Mouse (Mus musculus) adrenal gland, adult 2 months (tissue): ENCODE results near the gene H2-Q10. TPM values are rescaled to one million over a fixed set of nuclear protein-coding genes. Genes with fewer than 3 reads are reported as not detected.
"Not testable (repeated sequence)": the region's sequence is repeated elsewhere in the genome, so short reads cannot be mapped to it uniquely, and the experiment has no call there.

Experiments used
- DNase-seq: peaks from one replicate; pipeline ENCODE4 v3.0.0; 2021
- long read RNA-seq: library from polyadenylated mRNA; stranded (forward); transcript quantifications from one replicate; pipeline ENCODE4 v2.0.0, GENCODE M21; 2021
- polyA plus RNA-seq: library from polyadenylated mRNA; depleted of rRNA; stranded (reverse); fragments of >200 nt; gene quantifications from 2 replicates; pipeline ENCODE4 v1.2.3, GENCODE M21; 2012; rRNA removed
- total RNA-seq, 2 experiments: library from RNA; stranded (reverse); gene quantifications; 2 replicates each; pipeline ENCODE4 v1.2.3; 2021

H2-Q10 gene
- total RNA-seq (10 to 100 TPM in 1 of 2 experiments, 1 to 10 TPM in 1; 3.0 to 11.9 TPM), polyA plus RNA-seq (37.5 and 46.4 TPM in 2 replicates)
- long read RNA-seq, transcript H2-Q10-201 (7 exons, 1,473 nt) = major isoform, 5 of 6 reads
- long read RNA-seq, partial matches to known transcripts = 0 of 6 reads
- long read RNA-seq, other reads (novel, unspliced or antisense) = 1 of 6 reads

DNA sequence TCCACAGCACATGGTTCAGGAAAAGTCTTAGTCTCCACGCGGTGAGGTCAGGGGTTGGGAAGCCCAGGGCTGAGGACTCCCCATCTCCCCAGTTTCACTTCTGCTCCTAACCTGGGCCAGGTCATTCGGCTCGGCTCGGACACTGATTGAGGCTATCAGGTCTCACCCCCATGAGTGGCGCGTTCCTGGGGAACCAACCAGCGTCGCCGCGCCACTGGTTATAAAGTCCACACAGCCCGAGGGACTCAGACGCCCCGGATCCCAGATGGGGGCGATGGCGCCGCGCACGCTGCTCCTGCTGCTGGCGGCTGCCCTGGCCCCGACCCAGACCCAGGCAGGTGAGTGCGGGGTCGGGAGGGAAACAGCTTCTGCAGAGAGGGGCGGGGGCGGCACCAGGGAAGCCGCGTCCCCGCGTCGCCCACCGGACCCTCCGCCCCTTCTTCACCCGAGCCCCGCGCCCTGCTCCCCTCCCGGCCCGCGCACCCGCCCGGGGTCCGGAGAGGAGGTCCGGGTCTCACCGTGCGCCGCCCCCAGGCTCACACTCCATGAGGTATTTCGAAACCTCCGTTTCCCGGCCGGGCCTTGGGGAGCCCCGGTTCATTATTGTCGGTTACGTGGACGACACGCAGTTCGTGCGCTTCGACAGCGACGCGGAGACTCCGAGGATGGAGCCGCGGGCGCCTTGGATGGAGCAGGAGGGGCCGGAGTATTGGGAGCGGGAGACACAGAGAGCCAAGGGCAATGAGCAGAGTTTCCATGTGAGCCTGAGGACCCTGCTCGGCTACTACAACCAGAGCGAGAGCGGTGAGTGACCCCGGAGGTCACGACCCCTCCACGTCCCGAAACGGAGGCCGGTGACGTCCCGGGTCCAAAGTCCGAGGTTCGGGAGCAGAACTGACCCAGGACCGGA is at the start of gene H2-Q10:
H2-Q10 (plus strand) TSS at position 248 of the 910 bp plus-strand sequence.
- peak; percentile 24 for DNase-seq

DNA sequence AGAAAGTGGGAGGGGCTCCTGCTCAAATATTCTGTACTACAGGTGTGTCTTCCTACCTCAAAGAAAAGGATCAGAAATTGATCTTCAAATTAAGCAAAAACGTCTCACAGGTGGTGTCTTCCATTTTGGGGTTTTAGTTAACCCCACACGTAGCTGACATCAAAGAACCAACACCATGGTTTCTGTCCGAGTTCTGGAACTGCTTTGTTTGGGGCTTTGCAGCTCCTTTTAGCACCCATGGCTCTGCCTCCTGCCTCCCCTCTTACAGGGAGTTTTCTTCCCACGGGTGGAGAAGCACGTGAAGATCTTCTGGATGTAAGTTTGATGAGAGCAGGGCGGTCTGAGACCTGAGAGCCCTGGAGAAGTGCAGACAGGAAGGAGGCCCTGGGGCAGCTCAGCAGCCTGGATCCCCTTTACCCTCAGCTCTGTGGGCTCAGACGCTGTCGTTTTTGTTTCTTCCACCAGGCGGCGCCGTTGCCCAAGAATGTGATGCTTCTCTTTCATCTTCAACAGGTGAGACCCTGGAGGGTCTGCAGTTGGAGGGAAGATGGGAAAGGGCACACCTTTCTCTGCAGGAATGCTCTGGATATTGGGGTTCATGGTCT is 49.6 kb upstream of the H2-Q10 start:
- peak; percentile 20 for DNase-seq

DNA sequence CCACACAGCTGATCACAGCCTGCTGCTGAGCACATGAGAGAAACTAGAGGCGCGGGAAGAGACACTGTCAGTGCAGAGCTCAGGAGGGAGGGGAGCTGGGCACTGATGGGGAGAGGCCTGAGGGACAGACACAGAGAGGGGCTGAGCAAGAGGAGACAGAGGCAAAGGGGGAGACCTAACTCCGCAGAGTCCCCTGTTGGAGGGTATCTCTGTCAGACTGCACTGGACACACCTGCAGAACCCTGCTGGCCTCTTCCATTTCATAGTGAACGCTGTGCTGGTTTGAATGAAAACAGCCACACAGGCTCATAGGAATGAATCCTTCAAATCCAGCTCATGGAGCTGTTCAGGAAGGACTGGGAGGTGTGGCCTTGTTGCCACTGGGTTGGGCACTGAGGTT is 48.6 kb upstream of the H2-Q10 start:
- not testable (repeated sequence) for DNase-seq

DNA sequence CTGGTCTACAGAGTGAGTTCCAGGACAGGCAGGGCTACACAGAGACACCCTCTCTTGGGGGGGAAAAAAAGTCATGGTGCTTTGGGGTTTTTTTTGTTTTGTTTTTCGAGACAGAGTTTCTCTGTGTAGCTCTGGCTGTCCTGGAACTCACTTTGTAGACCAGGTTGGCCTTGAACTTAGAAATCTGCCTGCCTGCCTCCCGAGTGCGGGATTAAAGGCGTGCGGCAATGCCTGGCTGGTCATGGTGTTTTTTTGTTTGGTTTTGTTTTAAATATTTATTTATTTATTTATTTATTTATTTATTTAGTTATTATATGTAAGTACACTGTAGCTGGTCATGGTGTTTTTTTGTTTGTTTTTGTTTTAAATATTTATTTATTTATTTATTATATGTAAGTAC is 47.5 kb upstream of the H2-Q10 start:
- not testable (repeated sequence) for DNase-seq

DNA sequence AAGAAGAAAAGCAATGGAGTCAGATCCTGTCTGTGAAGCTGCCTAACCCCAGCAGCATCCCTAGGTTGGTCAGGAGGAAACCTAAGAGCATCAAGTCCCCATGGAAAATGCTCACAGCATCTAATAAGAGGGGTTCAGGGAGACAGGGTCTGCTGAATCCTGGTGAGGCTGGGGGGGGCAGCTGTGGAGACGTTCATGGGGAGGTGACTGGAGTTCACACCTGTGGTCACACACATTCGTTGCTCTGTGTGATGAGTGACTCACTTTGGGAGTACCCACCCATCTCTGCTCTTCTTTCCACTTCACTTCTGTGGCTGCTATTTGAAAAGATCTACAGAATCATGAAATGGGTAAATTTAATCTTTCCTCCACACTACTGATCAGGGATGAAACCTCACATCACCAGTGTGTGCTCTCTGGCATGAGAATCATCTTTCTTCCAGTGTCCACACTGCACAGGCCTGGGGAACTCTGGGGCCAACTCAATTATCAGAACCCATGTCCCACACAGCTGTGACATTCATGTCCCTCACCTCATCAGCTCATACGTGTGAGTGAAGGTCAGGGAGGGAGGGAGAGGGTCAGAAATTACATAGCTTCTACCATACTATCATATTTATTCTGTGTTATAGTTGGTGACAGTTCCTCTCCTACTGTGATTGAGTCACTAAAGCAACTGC is 46.6 kb upstream of the H2-Q10 start:
- not testable (repeated sequence) for DNase-seq

DNA sequence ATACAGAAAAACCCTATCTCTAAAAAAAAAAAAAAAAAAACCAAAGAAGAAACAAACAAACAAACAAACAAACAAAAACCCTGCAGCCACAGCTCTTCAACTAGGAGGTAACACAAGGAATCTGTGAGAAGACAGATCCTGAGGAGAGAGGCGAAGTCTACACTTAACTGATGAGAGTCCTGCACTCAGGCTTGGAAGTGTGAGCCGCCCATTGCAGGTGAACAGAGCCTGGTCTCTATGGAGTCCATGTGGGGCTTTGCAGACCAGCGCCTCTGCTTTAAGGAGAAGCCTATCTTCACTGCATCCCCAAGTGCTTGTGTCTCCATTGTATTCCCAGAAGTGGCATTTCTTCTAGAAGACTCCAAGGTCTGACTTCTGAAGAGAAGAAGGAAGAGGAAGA is 45.8 kb upstream of the H2-Q10 start:
- DNase-seq = not testable (repeated sequence)

DNA sequence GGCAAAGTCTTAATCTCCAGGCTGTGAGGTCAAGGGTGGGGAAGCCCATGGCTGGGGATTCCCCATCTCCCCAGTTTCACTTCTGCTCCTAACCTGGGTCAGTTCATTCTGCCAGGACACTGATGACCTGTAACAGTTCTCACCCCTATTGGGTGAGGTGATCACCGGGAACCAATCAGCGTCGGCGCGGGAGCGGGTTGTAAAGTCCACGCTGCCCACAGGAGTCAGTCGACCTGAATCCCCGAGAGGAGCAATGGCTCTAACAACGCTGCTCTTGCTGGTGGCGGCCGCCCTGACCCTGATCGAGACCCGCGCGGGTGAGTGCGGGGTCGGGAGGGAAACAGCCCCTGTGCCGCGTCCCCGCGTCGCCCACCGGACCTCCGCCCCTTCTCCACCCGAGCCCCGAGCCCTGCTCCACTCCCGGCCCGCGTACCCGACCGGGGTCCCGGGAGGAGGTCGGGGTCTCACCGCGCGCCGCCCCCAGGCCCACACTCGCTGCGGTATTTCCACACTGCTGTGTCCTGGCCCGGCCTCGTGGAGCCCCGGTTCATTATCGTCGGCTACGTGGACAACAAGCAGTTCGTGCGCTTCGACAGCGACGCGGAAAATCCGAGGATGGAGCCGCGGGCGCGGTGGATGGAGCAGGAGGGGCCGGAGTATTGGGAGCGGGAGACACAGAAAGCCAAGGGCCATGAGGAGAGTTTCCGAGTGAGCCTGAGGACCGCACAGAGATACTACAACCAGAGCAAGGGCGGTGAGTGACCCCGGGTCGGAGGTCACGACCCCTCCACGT is 45.1 kb upstream of the H2-Q10 start, which contains the start of gene H2-Q6:
H2-Q6 (plus strand) TSS at position 227 of the 793 bp plus-strand sequence.
- peak; percentile 81 for DNase-seq

DNA sequence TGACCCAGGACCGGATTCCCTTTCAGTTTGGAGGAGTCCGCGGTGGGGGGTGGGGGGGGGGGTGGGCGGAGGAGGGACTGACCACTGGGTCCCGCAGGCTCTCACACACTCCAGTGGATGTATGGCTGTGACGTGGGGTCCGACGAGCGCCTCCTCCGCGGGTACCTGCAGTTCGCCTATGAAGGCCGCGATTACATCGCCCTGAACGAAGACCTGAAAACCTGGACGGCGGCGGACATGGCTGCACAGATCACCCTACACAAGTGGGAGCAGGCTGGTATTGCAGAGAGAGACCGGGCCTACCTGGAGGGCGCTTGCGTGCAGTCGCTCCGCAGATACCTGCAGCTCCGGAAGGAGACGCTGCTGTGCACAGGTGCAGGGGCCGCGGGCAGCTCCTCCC is 44.4 kb upstream of the H2-Q10 start:
- DNase-seq = not testable (repeated sequence)

DNA sequence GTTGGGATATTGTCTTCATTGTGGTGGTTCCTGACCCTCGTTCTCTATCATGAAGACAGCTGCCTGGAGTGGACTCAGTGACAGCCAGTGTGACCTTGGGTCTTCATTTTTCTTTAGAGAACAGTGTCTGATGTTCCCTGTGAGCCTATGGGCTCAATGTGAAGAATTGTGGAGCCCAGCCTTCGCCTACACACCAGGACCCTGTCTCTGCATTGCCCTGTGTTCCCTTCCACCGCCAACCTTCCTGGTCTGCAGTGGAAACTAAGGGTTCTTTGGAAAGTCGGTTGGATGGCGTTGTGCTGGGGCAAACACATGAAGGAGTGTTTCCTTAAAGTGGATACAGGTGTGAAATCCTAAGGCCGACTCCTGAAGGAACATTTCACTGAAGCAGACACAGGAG is 41.0 kb upstream of the H2-Q10 start:
- DNase-seq = not testable (repeated sequence)

DNA sequence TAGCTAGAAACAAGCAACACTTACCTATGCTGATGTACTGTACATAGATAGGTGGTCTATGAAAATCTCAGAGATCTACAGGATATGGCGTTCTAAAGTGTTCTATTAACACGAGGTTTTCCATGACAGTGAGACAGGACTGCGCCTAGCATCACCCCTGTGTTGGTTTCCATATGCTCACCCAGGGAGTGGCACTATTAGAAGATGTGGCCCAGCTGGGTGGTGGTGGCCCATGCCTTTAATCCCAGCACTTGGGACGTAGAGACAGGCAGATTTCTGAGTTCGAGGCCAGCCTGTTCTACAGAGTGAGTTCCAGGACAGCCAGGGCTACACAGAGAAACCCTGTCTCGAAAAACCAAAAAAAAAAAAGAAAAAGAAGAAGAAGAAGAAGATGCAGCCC is 39.2 kb upstream of the H2-Q10 start:
- DNase-seq = not testable (repeated sequence)

DNA sequence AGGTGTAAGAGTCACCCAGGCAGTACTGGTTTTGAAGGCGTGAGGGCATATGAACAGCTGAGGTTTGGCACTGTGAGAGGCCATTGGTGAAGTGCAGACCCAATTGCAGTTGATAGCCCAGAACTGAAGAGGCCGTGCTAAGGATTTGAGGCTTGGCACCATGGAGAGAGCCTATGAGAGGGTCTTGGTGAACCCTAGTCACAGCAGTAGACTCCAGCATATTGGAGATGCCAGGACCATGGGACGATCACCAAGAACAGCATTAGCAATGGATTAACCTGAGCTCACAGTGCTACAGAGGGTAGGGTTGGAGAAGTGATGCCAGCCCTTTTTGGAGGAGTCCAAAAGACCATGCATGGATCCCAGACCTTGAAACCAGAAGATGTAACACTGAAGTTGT is 37.7 kb upstream of the H2-Q10 start:
- not testable (repeated sequence) for DNase-seq

DNA sequence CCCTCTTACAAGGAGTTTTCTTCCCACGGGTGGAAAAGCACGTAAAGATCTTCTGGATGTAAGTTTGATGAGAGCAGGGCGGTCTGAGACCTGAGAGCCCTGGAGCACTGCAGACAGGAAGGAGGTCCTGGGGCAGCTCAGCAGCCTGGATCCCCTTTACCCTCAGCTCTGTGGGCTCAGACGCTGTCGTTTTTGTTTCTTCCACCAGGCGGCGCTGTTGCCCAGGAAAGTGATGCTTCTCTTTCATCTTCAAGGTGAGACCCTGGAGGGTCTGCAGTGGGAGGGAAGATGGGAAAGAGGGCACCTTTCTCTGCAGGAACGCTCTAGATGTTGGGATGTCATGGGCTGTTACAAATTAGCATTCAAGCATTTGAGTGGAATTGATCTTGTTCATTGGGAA is 35.1 kb upstream of the H2-Q10 start:
- not testable (repeated sequence) for DNase-seq

DNA sequence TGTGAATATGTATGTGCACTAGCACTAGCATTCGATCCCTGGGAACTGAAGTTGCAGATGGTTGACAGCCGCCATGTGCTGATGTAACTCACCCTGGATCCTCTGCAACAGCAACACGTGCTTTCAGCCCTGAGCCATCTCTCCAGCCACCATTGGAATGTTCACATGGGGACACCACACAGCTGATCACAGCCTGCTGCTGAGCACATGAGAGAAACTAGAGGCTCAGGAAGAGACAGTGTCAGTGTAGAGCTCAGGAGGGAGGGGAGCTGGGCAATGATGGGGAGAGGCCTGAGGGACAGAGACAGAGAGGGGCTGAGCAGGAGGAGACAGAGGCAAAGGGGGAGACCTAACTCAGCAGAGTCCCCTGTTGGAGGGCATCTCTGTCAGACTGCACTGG is 34.3 kb upstream of the H2-Q10 start:
- DNase-seq = not testable (repeated sequence)

DNA sequence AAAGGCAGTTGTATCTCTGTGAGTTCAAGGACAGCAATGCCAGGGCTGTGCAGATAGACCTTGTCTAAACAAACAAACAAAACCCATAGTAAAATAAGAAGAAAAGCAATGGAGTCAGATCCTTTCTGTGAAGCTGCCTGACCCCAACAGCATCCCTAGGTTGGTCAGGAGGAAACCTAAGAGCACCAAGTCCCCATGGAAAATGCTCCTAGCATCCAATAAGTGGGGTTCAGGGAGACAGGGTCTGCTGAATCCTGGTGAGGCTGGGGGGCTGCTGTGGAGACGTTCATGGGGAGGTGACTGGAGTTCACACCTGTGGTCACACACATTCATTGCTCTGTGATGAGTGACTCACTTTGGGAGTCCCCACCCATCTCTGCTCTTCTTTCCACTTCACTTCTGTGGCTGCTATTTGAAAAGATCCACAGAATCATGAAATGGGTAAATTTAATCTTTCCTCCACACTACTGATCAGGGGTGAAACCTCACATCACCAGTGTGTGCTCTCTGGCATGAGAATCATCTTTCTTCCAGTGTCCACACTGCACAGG is 32.4 kb upstream of the H2-Q10 start:
- DNase-seq = not testable (repeated sequence)

DNA sequence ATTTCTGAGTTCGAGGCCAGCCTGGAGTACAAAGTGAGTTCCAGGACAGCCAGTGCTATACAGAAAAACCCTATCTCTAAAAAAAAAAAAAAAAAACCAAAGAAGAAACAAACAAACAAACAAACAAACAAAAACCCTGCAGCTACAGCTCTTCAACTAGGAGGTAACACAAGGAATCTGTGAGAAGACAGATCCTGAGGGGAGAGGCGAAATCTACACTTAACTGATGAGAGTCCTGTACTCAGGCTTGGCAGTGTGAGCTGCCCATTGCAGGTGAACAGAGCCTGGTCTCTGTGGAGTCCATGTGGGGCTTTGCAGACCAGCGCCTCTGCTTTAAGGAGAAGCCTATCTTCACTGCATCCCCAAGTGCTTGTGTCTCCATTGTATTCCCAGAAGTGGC is 31.5 kb upstream of the H2-Q10 start:
- DNase-seq = not testable (repeated sequence)

DNA sequence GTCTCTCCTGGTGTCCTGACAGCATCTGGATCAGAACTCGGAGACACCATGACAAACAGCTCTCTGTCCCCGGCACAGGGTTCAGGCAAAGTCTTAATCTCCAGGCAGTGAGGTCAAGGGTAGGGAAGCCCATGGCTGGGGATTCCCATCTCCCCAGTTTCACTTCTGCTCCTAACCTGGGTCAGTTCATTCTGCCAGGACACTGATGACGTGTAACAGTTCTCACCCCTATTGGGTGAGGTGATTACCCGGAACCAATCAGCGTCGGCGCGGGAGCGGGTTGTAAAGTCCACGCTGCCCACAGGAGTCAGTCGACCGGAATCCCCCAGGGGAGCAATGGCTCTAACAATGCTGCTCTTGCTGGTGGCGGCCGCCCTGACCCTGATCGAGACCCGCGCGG is 31.0 kb upstream of the H2-Q10 start, which contains the start of gene H2-Q7:
H2-Q7 (plus strand) TSS at position 271 of the 400 bp plus-strand sequence.
- peak; percentile 89 for DNase-seq

DNA sequence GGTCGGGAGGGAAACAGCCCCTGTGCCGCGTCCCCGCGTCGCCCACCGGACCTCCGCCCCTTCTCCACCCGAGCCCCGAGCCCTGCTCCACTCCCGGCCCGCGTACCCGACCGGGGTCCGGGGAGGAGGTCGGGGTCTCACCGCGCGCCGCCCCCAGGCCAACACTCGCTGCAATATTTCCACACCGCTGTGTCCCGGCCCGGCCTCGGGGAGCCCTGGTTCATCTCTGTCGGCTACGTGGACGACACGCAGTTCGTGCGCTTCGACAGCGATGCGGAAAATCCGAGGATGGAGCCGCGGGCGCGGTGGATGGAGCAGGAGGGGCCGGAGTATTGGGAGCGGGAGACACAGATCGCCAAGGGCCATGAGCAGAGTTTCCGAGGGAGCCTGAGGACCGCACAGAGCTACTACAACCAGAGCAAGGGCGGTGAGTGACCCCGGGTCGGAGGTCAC is 30.6 kb upstream of the H2-Q10 start:
- DNase-seq = not testable (repeated sequence)

DNA sequence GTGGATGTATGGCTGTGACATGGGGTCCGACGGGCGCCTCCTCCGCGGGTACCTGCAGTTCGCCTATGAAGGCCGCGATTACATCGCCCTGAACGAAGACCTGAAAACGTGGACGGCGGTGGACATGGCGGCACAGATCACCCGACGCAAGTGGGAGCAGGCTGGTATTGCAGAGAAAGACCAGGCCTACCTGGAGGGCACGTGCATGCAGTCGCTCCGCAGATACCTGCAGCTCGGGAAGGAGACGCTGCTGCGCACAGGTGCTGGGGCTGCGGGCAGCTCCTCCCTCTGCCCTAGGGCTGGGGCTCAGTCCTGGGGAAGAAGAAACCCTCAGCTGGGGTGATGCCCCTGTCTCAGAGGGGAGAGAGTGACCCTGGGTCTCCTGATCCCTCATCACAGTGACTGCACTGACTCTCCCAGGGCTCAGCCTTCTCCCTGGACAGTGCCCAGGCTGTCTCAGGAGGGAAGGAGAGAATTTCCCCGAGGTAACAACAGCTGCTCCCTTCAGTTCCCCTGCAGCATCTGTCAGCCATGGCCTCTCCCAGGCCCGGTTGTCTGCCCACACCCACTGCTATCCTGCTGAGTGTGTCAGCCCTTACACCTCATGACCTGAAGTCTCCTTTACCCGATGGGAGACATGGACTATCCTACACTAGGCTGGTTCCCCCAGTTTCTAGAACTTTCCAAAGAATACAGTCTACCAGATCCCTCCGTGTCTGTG is 29.8 kb upstream of the H2-Q10 start:
- DNase-seq = not testable (repeated sequence)

DNA sequence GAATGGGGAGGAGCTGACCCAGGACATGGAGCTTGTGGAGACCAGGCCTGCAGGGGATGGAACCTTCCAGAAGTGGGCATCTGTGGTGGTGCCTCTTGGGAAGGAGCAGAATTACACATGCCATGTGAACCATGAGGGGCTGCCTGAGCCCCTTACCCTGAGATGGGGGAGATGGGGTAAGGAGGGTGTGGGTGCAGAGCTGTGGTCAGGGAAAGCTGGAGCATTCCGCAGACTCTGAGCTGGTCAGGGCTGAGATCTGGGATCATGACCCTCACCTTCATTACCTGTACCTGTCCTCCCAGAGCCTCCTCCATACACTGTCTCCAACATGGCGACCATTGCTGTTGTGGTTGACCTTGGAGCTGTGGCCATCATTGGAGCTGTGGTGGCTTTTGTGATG is 27.5 kb upstream of the H2-Q10 start:
- not testable (repeated sequence) for DNase-seq

DNA sequence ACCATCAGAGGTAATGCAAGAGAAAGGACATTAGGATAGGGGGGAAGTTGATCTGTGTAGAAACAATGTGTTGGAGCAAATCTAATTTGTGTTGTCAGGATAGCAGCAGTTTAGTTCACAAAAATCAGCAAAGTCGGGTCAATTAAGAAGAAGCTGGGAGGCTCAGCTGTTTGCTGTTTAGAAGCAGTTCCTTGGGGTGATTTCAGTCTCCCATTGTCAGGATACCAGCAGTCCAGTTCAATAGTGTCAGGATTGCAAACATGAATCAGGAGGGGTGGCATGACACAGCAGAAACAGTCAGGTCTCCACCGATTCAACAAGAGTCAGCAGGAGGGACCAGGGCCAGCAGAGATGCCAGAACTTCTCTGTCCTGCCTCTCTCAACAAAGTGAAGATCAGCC is 25.4 kb upstream of the H2-Q10 start:
- DNase-seq = not testable (repeated sequence)
